Comparison of ENCODE assay signal across 8 mouse cellular contexts in genomic region chr4:59625998-59626910, GRCm38 (mm10). TPM values are rescaled to one million over a fixed set of nuclear protein-coding genes. Genes with fewer than 3 reads are reported as not detected.
DNase-seq lines count a peak whose midpoint lies in the region; ATAC-seq lines count a peak whose summit lies in the region.

E130308A19Rik (plus strand) TSS chr4:59626211.

- no peaks in the 10 kb centered on the region for H3K9me3 ChIP-seq in intestine, embryonic 14.5 days (ENCODE audit: control insufficient read depth, low read length)

- peak; percentile 66 for DNase-seq in adipocyte (ENCODE audit: low spot score)
- peak; percentile 90 for DNase-seq in embryo, embryonic 10 days (ENCODE audit: low spot score)
- DNase-seq in gastrocnemius, postnatal 14 days = peak; percentile 72
- DNase-seq in intestine, embryonic 14.5 days (ENCODE audit: low spot score) = peak; percentile 87
- DNase-seq in left cerebral cortex, postnatal 25 days (ENCODE audit: low spot score in 2 of 2) = peak; percentile 60 to 62
- DNase-seq in mesoderm, embryonic 11.5 days (ENCODE audit: low read depth, low spot score) = peak; percentile 89
- peak; percentile 65 for DNase-seq in right cerebral cortex, postnatal 25 days
- DNase-seq in urinary bladder, postnatal 36 days (ENCODE audit: low spot score in 2 of 2) = peak; percentile 40 to 69

- 1% methylated on average over 93 of the region's 120 CpGs for WGBS in intestine, embryonic 14.5 days

- intact Hi-C loops in gastrocnemius, postnatal 14 days (cut with DNase I; ENCODE audit: low total_unique reads) = no loop called here
- intact Hi-C loops in left cerebral cortex, postnatal 25 days (cut with DNase I) = loop anchor here (5.0 to 10.0 kb wide), 3 partner anchors 141 to 239 kb away; no protein-coding TSS in a partner anchor

- H3K36me3 ChIP-seq in intestine, embryonic 14.5 days (ENCODE audit: control insufficient read depth, insufficient read depth, low read length) = no peaks in the 10 kb centered on the region

- H3K9ac ChIP-seq in intestine, embryonic 14.5 days (ENCODE audit: low read length) = peak within 1 kb of the TSS; percentile 81

- peak within 1 kb of the TSS; percentile 78 for H3K4me2 ChIP-seq in intestine, embryonic 14.5 days (ENCODE audit: low read length)

- H3K4me1 ChIP-seq in intestine, embryonic 14.5 days (replicated peaks; ENCODE audit: control insufficient read depth, insufficient read depth, low read length) = peaks cover 12% of the 10 kb centered on the region

- ATAC-seq in intestine, embryonic 14.5 days (replicated peaks; ENCODE audit: low FRiP score, low TSS enrichment, low read depth) = peak; percentile 93

- H3K27ac ChIP-seq in intestine, embryonic 14.5 days (ENCODE audit: low read depth) = peak within 1 kb of the TSS; percentile 80

- peak within 1 kb of the TSS; percentile 91 for H3K4me3 ChIP-seq in intestine, embryonic 14.5 days (ENCODE audit: low read depth, low read length)

- H3K27me3 ChIP-seq in intestine, embryonic 14.5 days (replicated peaks; ENCODE audit: control insufficient read depth, insufficient read depth, low read length) = no peaks in the 10 kb centered on the region

RNA-seq across cellular contexts. Expression of gene E130308A19Rik, which starts in this region (rescaled TPM):
- 1 to 10 TPM; 3.7 to 5.2 TPM for total RNA-seq in gastrocnemius, postnatal 14 days (2021)
- polyA plus RNA-seq in intestine, embryonic 14.5 days (2014; fragmentation: Nextera tagmentation; extraction: Ambion mirVana) = 22.0 and 24.1 TPM in 2 replicates
- total RNA-seq in left cerebral cortex, postnatal 25 days (2021) = 10 to 100 TPM; 10.9 to 13.1 TPM

Comparison
In these comparisons a context has a peak if more than half of its experiments do, and no peak if none do; other contexts are left out.
1. Peak in every context shown above with its lines: DNase-seq, ATAC-seq, H3K4me3 ChIP-seq and H3K27ac ChIP-seq.